Mouse (Mus musculus): Measurements from ENCODE around the gene Nabp1. TPM values are rescaled to one million over a fixed set of nuclear protein-coding genes. Genes with fewer than 3 reads are reported as not detected.
A peak's percentile ranks its signal among the peaks of the same experiment; 100 is the strongest.

The Nabp1 gene
- total RNA-seq, 1 experiment: 64.9 TPM

DNA sequence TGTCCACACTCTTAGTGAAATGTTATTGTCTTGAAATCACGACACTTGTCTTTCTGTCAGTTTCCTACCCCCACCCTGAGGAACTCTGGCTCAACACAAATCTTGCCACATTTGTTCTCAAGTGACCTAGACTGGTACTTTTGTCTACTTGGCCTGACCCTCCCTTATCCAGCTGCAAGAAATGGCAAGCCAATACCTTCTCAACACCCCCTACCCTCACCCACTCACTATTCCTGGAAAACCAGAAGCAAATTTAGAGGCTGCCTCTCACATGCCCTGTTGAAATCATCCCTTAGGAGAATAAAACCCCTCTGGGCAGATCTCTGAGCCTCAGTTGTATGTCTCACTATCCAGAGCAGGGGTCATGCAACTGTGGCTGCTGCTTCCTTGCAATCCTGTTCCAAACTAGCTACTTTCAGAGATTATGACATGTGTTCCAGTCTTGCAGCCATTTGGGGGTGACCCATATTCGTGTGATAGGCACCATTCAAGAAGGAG is 20.4 kb upstream of the Nabp1 start:
- H3K9me3 ChIP-seq (ENCODE audit: control insufficient read depth, insufficient read depth, low read depth, low read length): no peaks in the 10 kb centered on the region
- no peak overlapping the region for H3K27ac ChIP-seq (ENCODE audit: insufficient read depth, low read depth, low read length, poor library complexity, severe bottlenecking)
- no peaks in the 10 kb centered on the region for H3K4me1 ChIP-seq (ENCODE audit: control insufficient read depth in 2 of 2, insufficient read depth in 2 of 2, low read length in 2 of 2, poor library complexity in 1 of 2)
- TF ChIP-seq HCFC1 (IDR thresholded peaks at IDR 0.05; ENCODE audit: borderline replicate concordance, insufficient read depth, low read length) (no peak), MAFK (IDR thresholded peaks at IDR 0.05; ENCODE audit: insufficient read depth, low read depth, low read length) (no peak), ZC3H11A (IDR thresholded peaks at IDR 0.05; ENCODE audit: borderline replicate concordance, low read depth, low read length) (no peak), CHD2 (IDR thresholded peaks at IDR 0.05; ENCODE audit: low read depth, low read length) (no peak), ZNF384 (IDR thresholded peaks at IDR 0.05; ENCODE audit: low read depth, low read length) (no peak)
- DNase-seq (ENCODE audit: low read depth, low spot score): no peak
- H3K4me3 ChIP-seq (ENCODE audit: insufficient read depth in 1 of 2, low read depth in 1 of 2, low read length in 2 of 2, poor library complexity in 1 of 2, severe bottlenecking in 1 of 2): no peak overlapping the region
- in situ Hi-C loops (cut with MboI; ENCODE audit: low sequenced_read_pairs in 2 of 2, unreplicated experiment in 2 of 2): no loop called here
- no peaks in the 10 kb centered on the region for H3K36me3 ChIP-seq (ENCODE audit: control insufficient read depth, insufficient read depth, low read length, poor library complexity, severe bottlenecking)
- no peak overlapping the region for H3K9ac ChIP-seq (ENCODE audit: insufficient read depth, low read depth, low read length, poor library complexity, severe bottlenecking)

DNA sequence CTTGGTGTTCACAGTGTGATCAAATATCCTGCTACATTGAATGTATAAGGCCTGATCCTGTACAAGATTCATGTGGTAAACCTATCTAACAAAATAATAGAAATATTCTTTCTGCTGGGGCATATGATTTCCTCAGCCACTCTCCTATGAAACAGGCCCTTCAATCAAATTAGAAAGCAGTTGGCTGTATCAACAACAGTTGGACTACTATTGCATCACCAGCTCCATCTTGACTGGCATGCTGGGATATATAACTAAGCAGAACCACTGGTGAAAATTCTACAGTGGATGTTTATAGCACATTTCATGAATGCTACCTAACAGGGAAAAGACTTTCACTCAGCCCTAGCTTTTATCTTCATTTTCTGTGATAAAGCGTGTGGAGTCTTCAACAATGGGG is 17.9 kb upstream of the Nabp1 start:
- no peaks in the 10 kb centered on the region for H3K36me3 ChIP-seq (ENCODE audit: control insufficient read depth, insufficient read depth, low read length, poor library complexity, severe bottlenecking)
- no peaks in the 10 kb centered on the region for H3K4me1 ChIP-seq (ENCODE audit: control insufficient read depth in 2 of 2, insufficient read depth in 2 of 2, low read length in 2 of 2, poor library complexity in 1 of 2)
- H3K4me3 ChIP-seq (ENCODE audit: insufficient read depth in 1 of 2, low read depth in 1 of 2, low read length in 2 of 2, poor library complexity in 1 of 2, severe bottlenecking in 1 of 2): no peak overlapping the region
- H3K9me3 ChIP-seq (ENCODE audit: control insufficient read depth, insufficient read depth, low read depth, low read length): no peaks in the 10 kb centered on the region
- no peak overlapping the region for H3K27ac ChIP-seq (ENCODE audit: insufficient read depth, low read depth, low read length, poor library complexity, severe bottlenecking)
- H3K9ac ChIP-seq (ENCODE audit: insufficient read depth, low read depth, low read length, poor library complexity, severe bottlenecking): no peak overlapping the region
- no peak for TF ChIP-seq MAFK (IDR thresholded peaks at IDR 0.05; ENCODE audit: insufficient read depth, low read depth, low read length)
- TF ChIP-seq ZNF384 (IDR thresholded peaks at IDR 0.05; ENCODE audit: low read depth, low read length): no peak
- no peak for TF ChIP-seq ZC3H11A (IDR thresholded peaks at IDR 0.05; ENCODE audit: borderline replicate concordance, low read depth, low read length)
- no peak for TF ChIP-seq CHD2 (IDR thresholded peaks at IDR 0.05; ENCODE audit: low read depth, low read length)
- no peak for TF ChIP-seq HCFC1 (IDR thresholded peaks at IDR 0.05; ENCODE audit: borderline replicate concordance, insufficient read depth, low read length)
- in situ Hi-C loops (cut with MboI; ENCODE audit: low sequenced_read_pairs in 2 of 2, unreplicated experiment in 2 of 2): no loop called here
- DNase-seq (ENCODE audit: low read depth, low spot score): no peak

DNA sequence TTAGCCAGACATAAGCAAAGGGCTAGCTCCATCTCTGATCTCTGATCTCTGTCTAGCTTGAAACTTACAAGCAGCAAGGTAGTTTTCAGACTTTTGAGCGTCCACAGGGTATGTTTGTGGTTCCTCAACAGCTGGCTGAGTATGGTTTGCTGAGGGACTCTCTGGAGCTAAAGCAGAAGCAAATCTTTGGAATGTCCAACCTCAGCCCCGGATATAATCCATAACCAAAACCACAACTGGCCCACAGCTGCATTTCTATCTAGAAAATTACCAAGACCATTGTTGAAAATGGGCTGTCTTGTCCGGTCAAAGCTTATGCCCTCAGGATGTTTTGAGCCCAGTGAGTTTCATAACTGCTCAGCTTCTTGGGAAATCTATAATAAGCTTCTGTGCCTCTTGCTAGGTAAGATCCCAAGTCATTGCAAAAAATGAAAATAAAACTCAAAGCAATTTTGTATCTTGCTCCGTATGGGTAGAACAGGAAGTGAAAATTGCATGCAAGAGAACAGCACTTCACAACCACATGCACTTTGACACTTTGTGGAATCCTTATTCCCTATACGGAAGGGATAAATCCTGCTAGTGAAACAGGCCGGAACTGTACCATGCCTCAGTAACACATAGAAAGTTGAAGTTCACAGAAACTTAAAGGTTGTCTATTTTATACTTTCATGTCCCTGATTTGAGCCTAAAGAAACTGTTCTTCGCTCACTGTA is 15.5 kb upstream of the Nabp1 start:
- Histone ChIP-seq H3K4me3 (ENCODE audit: insufficient read depth in 1 of 2, low read depth in 1 of 2, low read length in 2 of 2, poor library complexity in 1 of 2, severe bottlenecking in 1 of 2) (no peak overlapping the region), H3K4me1 (ENCODE audit: control insufficient read depth in 2 of 2, insufficient read depth in 2 of 2, low read length in 2 of 2, poor library complexity in 1 of 2) (no peaks in the 10 kb centered on the region), H3K9ac (ENCODE audit: insufficient read depth, low read depth, low read length, poor library complexity, severe bottlenecking) (no peak overlapping the region), H3K36me3 (ENCODE audit: control insufficient read depth, insufficient read depth, low read length, poor library complexity, severe bottlenecking) (no peaks in the 10 kb centered on the region), H3K27ac (ENCODE audit: insufficient read depth, low read depth, low read length, poor library complexity, severe bottlenecking) (no peak overlapping the region), H3K9me3 (ENCODE audit: control insufficient read depth, insufficient read depth, low read depth, low read length) (no peaks in the 10 kb centered on the region)
- TF ChIP-seq ZNF384 (IDR thresholded peaks at IDR 0.05; ENCODE audit: low read depth, low read length) (no peak), CHD2 (IDR thresholded peaks at IDR 0.05; ENCODE audit: low read depth, low read length) (no peak), HCFC1 (IDR thresholded peaks at IDR 0.05; ENCODE audit: borderline replicate concordance, insufficient read depth, low read length) (no peak), ZC3H11A (IDR thresholded peaks at IDR 0.05; ENCODE audit: borderline replicate concordance, low read depth, low read length) (no peak), MAFK (IDR thresholded peaks at IDR 0.05; ENCODE audit: insufficient read depth, low read depth, low read length) (no peak)
- DNase-seq (ENCODE audit: low read depth, low spot score): no peak
- in situ Hi-C loops (cut with MboI; ENCODE audit: low sequenced_read_pairs in 2 of 2, unreplicated experiment in 2 of 2): no loop called here

DNA sequence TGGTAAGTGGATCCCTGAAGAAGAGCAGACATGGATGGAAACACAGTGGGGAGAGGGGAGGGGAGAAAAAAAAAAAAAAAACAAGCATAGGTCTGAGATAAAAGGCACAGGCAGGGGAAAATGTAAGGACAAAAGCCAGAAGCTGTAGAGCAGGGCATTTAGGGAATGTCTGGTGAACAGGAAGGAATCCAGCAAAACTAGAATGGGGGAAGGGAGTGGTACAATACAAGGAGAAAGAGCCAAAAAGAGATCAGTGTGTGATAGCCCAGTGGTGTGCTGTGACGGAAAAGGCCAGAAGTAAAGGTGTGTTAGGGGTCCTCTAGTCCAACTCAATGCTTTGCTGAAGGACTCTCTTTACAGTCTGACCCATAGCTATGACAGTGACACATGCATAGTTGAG is 8.1 kb upstream of the Nabp1 start:
- H3K9me3 ChIP-seq (ENCODE audit: control insufficient read depth, insufficient read depth, low read depth, low read length): no peaks in the 10 kb centered on the region
- no peak overlapping the region for H3K9ac ChIP-seq (ENCODE audit: insufficient read depth, low read depth, low read length, poor library complexity, severe bottlenecking)
- no peaks in the 10 kb centered on the region for H3K36me3 ChIP-seq (ENCODE audit: control insufficient read depth, insufficient read depth, low read length, poor library complexity, severe bottlenecking)
- TF ChIP-seq ZNF384 (IDR thresholded peaks at IDR 0.05; ENCODE audit: low read depth, low read length) (0 out of 2 replicates have a peak, but pooled peaks have one; percentile 50), ZC3H11A (IDR thresholded peaks at IDR 0.05; ENCODE audit: borderline replicate concordance, low read depth, low read length) (no peak), HCFC1 (IDR thresholded peaks at IDR 0.05; ENCODE audit: borderline replicate concordance, insufficient read depth, low read length) (no peak), CHD2 (IDR thresholded peaks at IDR 0.05; ENCODE audit: low read depth, low read length) (no peak), MAFK (IDR thresholded peaks at IDR 0.05; ENCODE audit: insufficient read depth, low read depth, low read length) (no peak)
- in situ Hi-C loops (cut with MboI; ENCODE audit: low sequenced_read_pairs in 2 of 2, unreplicated experiment in 2 of 2): no loop called here
- no peak overlapping the region for H3K27ac ChIP-seq (ENCODE audit: insufficient read depth, low read depth, low read length, poor library complexity, severe bottlenecking)
- peaks cover 0 to 6% of the 10 kb centered on the region in 2 experiments; a peak in 2 of 4 replicates for H3K4me1 ChIP-seq (ENCODE audit: control insufficient read depth in 2 of 2, insufficient read depth in 2 of 2, low read length in 2 of 2, poor library complexity in 1 of 2)
- DNase-seq (ENCODE audit: low read depth, low spot score): no peak
- H3K4me3 ChIP-seq (ENCODE audit: insufficient read depth in 1 of 2, low read depth in 1 of 2, low read length in 2 of 2, poor library complexity in 1 of 2, severe bottlenecking in 1 of 2): no peak overlapping the region

Measured in ES-E14 (cell line).